Mouse (Mus musculus) ES-E14 (cell line): ENCODE results near the gene Sned1.

Experiments
- CHD2 ChIP-seq: IDR thresholded peaks from 2 replicates; pipeline ENCODE4 v1.6.1; 2014; ENCODE audit warnings: mild to moderate bottlenecking, low read depth, low read length, inconsistent platforms
- MAFK ChIP-seq: IDR thresholded peaks from 2 replicates; pipeline ENCODE4 v1.6.1; 2014; ENCODE audit warnings: mild to moderate bottlenecking, low read depth, low read length, inconsistent platforms; ENCODE audit not compliant: insufficient read depth
- ZC3H11A ChIP-seq: IDR thresholded peaks from 2 replicates; pipeline ENCODE4 v1.6.1; 2012; ENCODE audit warnings: low read depth, mild to moderate bottlenecking, inconsistent platforms, low read length, borderline replicate concordance

- TF ChIP-seq ZC3H11A, result no peak
- no peak for TF ChIP-seq CHD2
- TF ChIP-seq MAFK, result no peak
These were observed 29.2 kb upstream of the Sned1 start for GRCm38 (mm10) chr1:93206277-93206970.
